Mouse (Mus musculus): ENCODE data around the gene Fam126a.

GRCm38 (mm10) chr5:23893864-23894771 is 136.4 kb downstream of the Fam126a start:
- TF ChIP-seq CTCF (IDR thresholded peaks at IDR 0.05; ENCODE audit: low read depth) (no peak), EP300 (IDR thresholded peaks at IDR 0.05; ENCODE audit: low read depth) (no peak)
